Mouse (Mus musculus): ENCODE results near the gene Ptch2. TPM values are rescaled to one million over a fixed set of nuclear protein-coding genes. Genes with fewer than 3 reads are reported as not detected.

The Ptch2 gene
- polyA plus RNA-seq, 1 experiment from 2014 or later: 7.4 TPM

- Histone ChIP-seq H3K9ac (ENCODE audit: low read depth, low read length) (no peak overlapping the region), H3K9me3 (replicated peaks; ENCODE audit: control insufficient read depth, low read length, poor library complexity, severe bottlenecking) (no peaks in the 10 kb centered on the region), H3K4me1 (ENCODE audit: control insufficient read depth, insufficient read depth, low read length) (no peaks in the 10 kb centered on the region), H3K27ac (ENCODE audit: low read length) (no peak overlapping the region), H3K4me3 (ENCODE audit: low read depth, low read length) (no peak overlapping the region), H3K4me2 (ENCODE audit: low read length) (no peak overlapping the region), H3K36me3 (ENCODE audit: control insufficient read depth, insufficient read depth, low read length) (peaks cover 22% of the 10 kb centered on the region), H3K27me3 (ENCODE audit: control insufficient read depth, insufficient read depth, low read depth, low read length) (peaks cover 22% of the 10 kb centered on the region)
- 9% methylated on average over 4 of the region's 4 CpGs for WGBS
- no peak for ATAC-seq
Observed at GRCm38 (mm10) chr4:117062700-117063390, 33.0 kb upstream of the Ptch2 start.

DNA sequence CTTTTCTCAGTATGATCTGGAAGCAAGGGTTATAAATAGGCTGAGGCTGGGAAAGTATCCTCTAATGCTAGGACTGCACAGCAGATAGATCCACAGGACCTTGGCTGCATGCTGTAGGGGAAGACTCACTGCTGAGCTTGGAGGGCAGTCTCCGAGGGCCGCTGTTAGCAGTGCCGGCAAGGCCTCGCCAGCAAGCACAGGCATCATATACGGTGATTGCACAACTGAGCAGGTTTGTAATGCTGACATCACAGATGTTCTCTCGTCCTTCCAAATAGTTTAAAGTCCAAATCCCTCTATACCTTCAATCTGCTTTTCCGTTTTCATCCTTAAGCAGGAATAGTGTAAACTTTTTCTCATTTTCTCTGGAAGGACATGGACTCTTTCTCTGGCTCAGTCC is 27.8 kb upstream of the Ptch2 start:
- H3K36me3 ChIP-seq (ENCODE audit: control insufficient read depth, insufficient read depth, low read length): peaks cover 46% of the 10 kb centered on the region
- ATAC-seq: no peak
- no peaks in the 10 kb centered on the region for H3K9me3 ChIP-seq (replicated peaks; ENCODE audit: control insufficient read depth, low read length, poor library complexity, severe bottlenecking)
- no peak overlapping the region for H3K27ac ChIP-seq (ENCODE audit: low read length)
- no peak overlapping the region for H3K9ac ChIP-seq (ENCODE audit: low read depth, low read length)
- no peak overlapping the region for H3K4me3 ChIP-seq (ENCODE audit: low read depth, low read length)
- no peak overlapping the region for H3K4me2 ChIP-seq (ENCODE audit: low read length)
- WGBS: 94% methylated on average over 7 of the region's 7 CpGs
- peaks cover 13% of the 10 kb centered on the region for H3K27me3 ChIP-seq (ENCODE audit: control insufficient read depth, insufficient read depth, low read depth, low read length)
- no peaks in the 10 kb centered on the region for H3K4me1 ChIP-seq (ENCODE audit: control insufficient read depth, insufficient read depth, low read length)

DNA sequence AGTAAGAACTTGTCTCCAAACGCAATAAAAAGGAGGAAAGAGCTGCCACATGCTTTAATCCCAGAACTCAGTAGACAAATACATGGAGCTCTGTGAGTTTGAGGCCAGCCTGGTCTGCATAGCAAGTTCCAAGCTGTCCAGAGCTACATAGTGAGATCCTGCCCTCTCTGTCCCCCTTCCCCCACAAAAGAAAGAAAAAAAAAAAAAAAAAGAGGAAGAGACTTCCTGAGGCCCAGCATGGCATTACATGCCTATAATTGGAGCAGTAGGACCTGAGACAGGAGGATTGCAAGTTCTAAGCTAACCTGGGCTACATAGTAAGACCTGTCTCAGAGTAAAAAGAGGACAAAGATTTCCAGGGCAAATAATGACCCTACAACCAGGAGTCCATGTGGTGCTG is 26.2 kb upstream of the Ptch2 start:
- Histone ChIP-seq H3K27me3 (ENCODE audit: control insufficient read depth, insufficient read depth, low read depth, low read length) (peaks cover 12% of the 10 kb centered on the region), H3K4me1 (ENCODE audit: control insufficient read depth, insufficient read depth, low read length) (no peaks in the 10 kb centered on the region), H3K36me3 (ENCODE audit: control insufficient read depth, insufficient read depth, low read length) (peaks cover 54% of the 10 kb centered on the region), H3K9me3 (replicated peaks; ENCODE audit: control insufficient read depth, low read length, poor library complexity, severe bottlenecking) (no peaks in the 10 kb centered on the region), H3K4me3 (ENCODE audit: low read depth, low read length) (no peak overlapping the region), H3K9ac (ENCODE audit: low read depth, low read length) (no peak overlapping the region), H3K4me2 (ENCODE audit: low read length) (no peak overlapping the region), H3K27ac (ENCODE audit: low read length) (no peak overlapping the region)
- ATAC-seq: no peak
- WGBS: 86% methylated on average over 1 of the region's 1 CpGs

DNA sequence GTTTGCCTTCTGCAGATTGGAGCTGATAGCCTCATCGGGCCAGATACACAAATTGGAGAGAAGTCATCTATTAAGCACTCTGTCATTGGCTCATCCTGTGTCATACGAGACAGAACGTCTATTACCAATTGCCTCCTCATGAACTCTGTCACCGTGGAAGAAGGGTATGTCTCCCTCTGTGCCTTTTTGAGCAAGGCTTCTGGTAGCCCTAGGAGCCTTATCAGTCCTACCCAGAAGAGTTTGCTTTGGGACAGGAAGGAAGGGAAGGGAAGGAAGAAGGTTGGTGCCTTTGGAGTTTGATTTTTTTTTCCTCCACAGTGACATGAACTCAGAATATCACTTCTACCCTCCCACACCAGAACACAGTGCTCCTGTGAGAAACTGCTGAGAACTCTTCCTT is 25.3 kb upstream of the Ptch2 start:
- Histone ChIP-seq H3K9ac (ENCODE audit: low read depth, low read length) (no peak overlapping the region), H3K36me3 (ENCODE audit: control insufficient read depth, insufficient read depth, low read length) (peaks cover 50% of the 10 kb centered on the region)

DNA sequence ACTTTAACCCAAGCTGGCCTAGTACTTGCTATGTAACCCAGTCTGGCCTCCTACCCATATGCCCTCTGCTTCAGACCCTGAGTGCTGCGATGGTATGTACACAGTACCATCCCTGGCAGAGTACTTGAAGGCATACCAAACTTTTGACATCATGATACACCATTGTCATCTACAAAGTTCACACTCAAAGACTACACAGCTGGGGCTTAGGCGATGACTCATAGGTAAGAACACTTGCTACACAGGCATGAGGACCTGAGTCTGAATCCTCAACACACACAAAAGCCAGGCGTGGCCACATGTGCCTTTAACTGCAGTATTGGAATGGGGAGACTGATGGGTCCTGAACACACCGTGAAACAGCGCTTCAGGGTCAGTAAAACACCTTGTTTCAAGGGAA is 24.7 kb upstream of the Ptch2 start:
- no peak overlapping the region for H3K4me2 ChIP-seq (ENCODE audit: low read length)
- H3K9ac ChIP-seq (ENCODE audit: low read depth, low read length): no peak overlapping the region
- H3K4me1 ChIP-seq (ENCODE audit: control insufficient read depth, insufficient read depth, low read length): no peaks in the 10 kb centered on the region
- no peak overlapping the region for H3K27ac ChIP-seq (ENCODE audit: low read length)
- ATAC-seq: no peak
- H3K36me3 ChIP-seq (ENCODE audit: control insufficient read depth, insufficient read depth, low read length): peaks cover 46% of the 10 kb centered on the region
- 0 out of 2 replicates have a peak, but pooled peaks cover 3% of the 10 kb centered on the region for H3K27me3 ChIP-seq (ENCODE audit: control insufficient read depth, insufficient read depth, low read depth, low read length)
- 97% methylated on average over 5 of the region's 5 CpGs for WGBS
- H3K4me3 ChIP-seq (ENCODE audit: low read depth, low read length): no peak overlapping the region
- H3K9me3 ChIP-seq (replicated peaks; ENCODE audit: control insufficient read depth, low read length, poor library complexity, severe bottlenecking): no peaks in the 10 kb centered on the region

More for the DNA sequence above, 25.3 kb upstream of the Ptch2 start:
- WGBS: 95% methylated on average over 4 of the region's 4 CpGs
- Histone ChIP-seq H3K4me1 (ENCODE audit: control insufficient read depth, insufficient read depth, low read length) (no peaks in the 10 kb centered on the region), H3K27ac (ENCODE audit: low read length) (no peak overlapping the region), H3K9me3 (replicated peaks; ENCODE audit: control insufficient read depth, low read length, poor library complexity, severe bottlenecking) (no peaks in the 10 kb centered on the region), H3K4me2 (ENCODE audit: low read length) (no peak overlapping the region), H3K4me3 (ENCODE audit: low read depth, low read length) (no peak overlapping the region), H3K27me3 (ENCODE audit: control insufficient read depth, insufficient read depth, low read depth, low read length) (peaks cover 6% of the 10 kb centered on the region)
- no peak for ATAC-seq

DNA sequence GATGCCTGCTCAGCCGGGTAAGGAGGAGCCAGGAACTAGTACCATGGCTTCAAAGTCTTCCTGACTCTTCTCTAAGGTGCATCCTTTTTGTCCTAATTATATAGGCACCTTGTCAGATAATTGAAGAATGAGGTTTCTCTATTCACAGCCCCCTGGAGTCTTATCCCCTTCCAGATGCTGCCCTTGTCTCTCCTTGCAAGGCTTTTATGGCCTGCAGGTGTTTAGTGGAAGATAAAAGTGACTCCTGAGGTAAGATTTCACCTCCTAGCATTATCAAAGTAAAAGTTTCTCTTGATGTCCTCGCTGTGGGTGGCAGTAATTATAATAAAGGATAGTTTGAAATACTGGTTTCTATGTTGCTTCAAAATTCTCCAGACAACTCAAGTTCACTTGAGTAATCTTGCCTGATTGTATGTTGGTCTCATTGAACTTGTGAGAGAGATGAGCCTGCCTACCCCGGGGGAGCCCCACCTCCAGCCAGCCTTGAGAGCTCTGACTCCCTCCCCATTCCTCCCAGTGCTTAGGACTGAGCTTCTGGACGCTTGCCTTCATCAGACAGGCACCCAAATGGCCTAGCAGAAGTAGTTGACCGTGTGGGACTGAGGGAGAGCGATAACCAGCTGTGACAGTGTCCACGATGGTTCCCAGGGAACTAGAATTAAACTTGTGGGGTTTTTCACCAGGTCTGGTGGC is 7.8 kb upstream of the Ptch2 start:
- no peaks in the 10 kb centered on the region for H3K27me3 ChIP-seq (ENCODE audit: control insufficient read depth, insufficient read depth, low read depth, low read length)
- no peaks in the 10 kb centered on the region for H3K4me1 ChIP-seq (ENCODE audit: control insufficient read depth, insufficient read depth, low read length)
- no peaks in the 10 kb centered on the region for H3K9me3 ChIP-seq (replicated peaks; ENCODE audit: control insufficient read depth, low read length, poor library complexity, severe bottlenecking)
- no peak for ATAC-seq
- WGBS: 79% methylated on average over 7 of the region's 7 CpGs
- peaks cover 9% of the 10 kb centered on the region; the same call in 1 of the 2 replicates for H3K36me3 ChIP-seq (ENCODE audit: control insufficient read depth, insufficient read depth, low read length)
- no peak overlapping the region for H3K27ac ChIP-seq (ENCODE audit: low read length)
- no peak overlapping the region for H3K4me3 ChIP-seq (ENCODE audit: low read depth, low read length)
- H3K9ac ChIP-seq (ENCODE audit: low read depth, low read length): no peak overlapping the region
- no peak overlapping the region for H3K4me2 ChIP-seq (ENCODE audit: low read length)

DNA sequence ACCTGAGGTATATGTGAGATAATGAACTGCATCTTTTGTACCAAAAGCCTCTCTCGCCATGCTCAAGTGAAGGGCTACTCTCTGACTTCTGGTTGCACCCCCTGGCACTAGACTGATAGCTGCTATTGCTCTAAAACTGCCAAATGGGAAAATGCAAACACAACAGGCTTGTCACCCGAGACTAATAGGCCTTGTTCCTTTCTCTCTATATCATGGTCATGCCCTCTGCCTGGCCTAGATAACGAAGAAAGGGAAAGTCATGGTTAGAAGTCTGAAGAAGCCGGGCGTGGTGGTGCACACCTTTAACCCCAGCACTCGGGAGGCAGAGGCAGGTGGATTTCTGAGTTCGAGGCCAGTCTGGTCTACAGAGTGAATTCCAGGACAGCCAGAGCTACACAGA is 5.3 kb upstream of the Ptch2 start:
- Histone ChIP-seq H3K27me3 (ENCODE audit: control insufficient read depth, insufficient read depth, low read depth, low read length) (peaks cover 3% of the 10 kb centered on the region; the same call in 1 of the 2 replicates), H3K9ac (ENCODE audit: low read depth, low read length) (no peak overlapping the region), H3K9me3 (replicated peaks; ENCODE audit: control insufficient read depth, low read length, poor library complexity, severe bottlenecking) (no peaks in the 10 kb centered on the region), H3K4me1 (ENCODE audit: control insufficient read depth, insufficient read depth, low read length) (no peaks in the 10 kb centered on the region), H3K4me2 (ENCODE audit: low read length) (no peak overlapping the region), H3K4me3 (ENCODE audit: low read depth, low read length) (no peak overlapping the region), H3K27ac (ENCODE audit: low read length) (no peak overlapping the region), H3K36me3 (ENCODE audit: control insufficient read depth, insufficient read depth, low read length) (peaks cover 5% of the 10 kb centered on the region; the same call in 1 of the 2 replicates)
- 81% methylated on average over 7 of the region's 7 CpGs for WGBS
- no peak for ATAC-seq

DNA sequence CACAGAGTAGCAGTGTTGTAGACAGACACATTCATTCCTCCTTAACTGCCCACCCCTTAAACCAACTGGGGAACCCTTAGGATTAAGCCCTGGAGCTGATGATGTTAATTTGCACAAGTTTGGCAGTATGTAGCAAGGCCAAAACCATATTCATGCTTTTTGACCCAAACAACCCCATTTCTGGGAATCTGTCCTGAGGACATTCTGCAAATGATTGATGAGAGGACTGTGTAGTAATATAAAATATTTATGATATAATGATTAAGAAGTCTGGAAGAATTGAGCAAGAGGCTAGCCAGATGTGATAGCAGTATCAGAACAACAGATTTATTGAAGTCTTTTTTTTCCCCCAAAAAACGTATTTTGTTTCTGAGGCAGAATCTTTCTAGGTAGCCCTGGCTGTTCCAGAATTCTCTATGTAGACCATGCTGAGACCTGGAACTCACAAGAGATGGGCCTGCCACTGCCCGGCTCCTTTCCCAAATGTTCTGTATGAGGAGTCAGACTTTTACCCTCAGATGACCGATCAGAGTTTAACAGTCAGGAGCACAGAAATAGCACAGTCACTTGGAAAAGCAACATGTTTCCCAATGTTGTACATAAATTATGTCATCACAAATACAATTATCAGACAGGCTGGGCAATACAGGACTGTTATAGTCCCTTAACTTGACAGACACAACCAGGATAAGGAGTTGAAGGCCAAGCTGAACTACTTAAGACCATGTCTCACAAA is 1.1 kb upstream of the Ptch2 start:
- H3K9ac ChIP-seq (ENCODE audit: low read depth, low read length): no peak overlapping the region
- no peak overlapping the region for H3K4me2 ChIP-seq (ENCODE audit: low read length)
- WGBS: 79% methylated on average over 3 of the region's 3 CpGs
- H3K27ac ChIP-seq (ENCODE audit: low read length): no peak overlapping the region
- H3K9me3 ChIP-seq (replicated peaks; ENCODE audit: control insufficient read depth, low read length, poor library complexity, severe bottlenecking): no peaks in the 10 kb centered on the region
- H3K36me3 ChIP-seq (ENCODE audit: control insufficient read depth, insufficient read depth, low read length): no peaks in the 10 kb centered on the region
- no peak overlapping the region for H3K4me3 ChIP-seq (ENCODE audit: low read depth, low read length)
- H3K4me1 ChIP-seq (ENCODE audit: control insufficient read depth, insufficient read depth, low read length): peaks cover 21% of the 10 kb centered on the region
- H3K27me3 ChIP-seq (ENCODE audit: control insufficient read depth, insufficient read depth, low read depth, low read length): peaks cover 3% of the 10 kb centered on the region; the same call in 1 of the 2 replicates
- no peak for ATAC-seq
